Mouse (Mus musculus) liver, embryonic 14.5 days (tissue): Measurements from ENCODE around the gene Ldhd. TPM values are rescaled to one million over a fixed set of nuclear protein-coding genes. Genes with fewer than 3 reads are reported as not detected.

ENCODE experiments used
- ATAC-seq: fragments of 200-750 bp; cut with Nextera tagmentation; 2 replicates; pipeline ENCODE4 v1.8.0; 2017; ENCODE audit warnings: moderate number of reproducible peaks, mild to moderate bottlenecking, moderate library complexity; ENCODE audit not compliant: insufficient read depth
- DNase-seq, 3 experiments: peaks; one replicate each; pipeline ENCODE4 v3.0.0-alpha.2; 2012 to 2013; ENCODE audit warnings: low read depth in 3 of 3, low spot score in 3 of 3
- H3K27ac ChIP-seq: fragments of 300-500 bp; sonication (generic); 2 replicates; pipeline ENCODE4 v1.5.1; 2014; ENCODE audit warnings: moderate library complexity, mild to moderate bottlenecking, control low read depth, inconsistent platforms
- H3K27me3 ChIP-seq: fragments of 300-500 bp; sonication (generic); 2 replicates; pipeline ENCODE4 v1.6.1; 2014; ENCODE audit warnings: mild to moderate bottlenecking, low read length, moderate library complexity; ENCODE audit not compliant: control insufficient read depth, insufficient read depth
- H3K36me3 ChIP-seq: fragments of 300-500 bp; sonication (generic); replicated peaks from 2 replicates; pipeline ENCODE4 v1.6.1; 2014; ENCODE audit warnings: low read depth; ENCODE audit not compliant: control insufficient read depth, insufficient read depth
- H3K4me1 ChIP-seq, 2 experiments: fragments of 200-500 bp in 1 of 2; fragments of 300-500 bp in 1 of 2; sonication (generic) in 1 of 2; replicated peaks; 2 replicates each; pipeline ENCODE4 v1.6.1; 2012 to 2014; ENCODE audit warnings: antibody characterized with exemption in 1 of 2, inconsistent platforms in 1 of 2, low read length in 1 of 2; ENCODE audit not compliant: control insufficient read depth in 2 of 2, insufficient read depth in 2 of 2
- H3K4me2 ChIP-seq: fragments of 300-500 bp; sonication (generic); 2 replicates; pipeline ENCODE4 v1.6.1; 2014; ENCODE audit warnings: low read depth, mild to moderate bottlenecking, control low read depth, moderate library complexity
- H3K4me3 ChIP-seq, 2 experiments: fragments of 200-500 bp in 1 of 2; fragments of 300-500 bp in 1 of 2; sonication (generic) in 1 of 2; 2 replicates each; pipeline ENCODE4 v1.5.1; 2012 to 2014; ENCODE audit warnings: low read depth in 2 of 2, low read length in 2 of 2, mild to moderate bottlenecking in 2 of 2, control low read depth in 1 of 2, inconsistent platforms in 1 of 2, moderate library complexity in 1 of 2; ENCODE audit not compliant: insufficient read depth in 1 of 2
- H3K9ac ChIP-seq: fragments of 300-500 bp; sonication (generic); replicated peaks from 2 replicates; pipeline ENCODE4 v1.6.1; 2014; ENCODE audit warnings: mild to moderate bottlenecking, control low read depth, moderate library complexity
- H3K9me3 ChIP-seq: fragments of 300-500 bp; sonication (generic); 2 replicates; pipeline ENCODE4 v1.6.1; 2016; ENCODE audit warnings: low read length, mixed read lengths; ENCODE audit not compliant: control insufficient read depth
- CTCF ChIP-seq: IDR thresholded peaks from 2 replicates; pipeline ENCODE4 v1.5.1; 2016; ENCODE audit warnings: antibody characterized with exemption, low read depth, control low read depth
- EP300 ChIP-seq: IDR thresholded peaks from 2 replicates; pipeline ENCODE4 v1.6.1; 2016; ENCODE audit warnings: antibody characterized with exemption, low read depth
- WGBS: fragments of 180-500 bp; shearing (Covaris S2); extraction: QIAGEN DNeasy Blood & Tissue Kit; methylation state at CpG from one replicate; pipeline ENCODE4 v1.1.7; 2014; ENCODE audit not compliant: insufficient replicate concordance; 5-methylcytosine and 5-hydroxymethylcytosine counted together
- polyA plus RNA-seq, 2 experiments: library from polyadenylated mRNA; depleted of rRNA in 1 of 2; stranded (reverse) in 1 of 2; unstranded in 1 of 2; fragments of >200 nt; fragmentation: Nextera tagmentation in 1 of 2; extraction: Ambion mirVana in 1 of 2; gene quantifications; 2 replicates each; pipeline versions ENCODE4 v1.2.1 to v1.2.3; 2012 to 2014

Ldhd gene
- polyA plus RNA-seq, 2 experiments = 0.09 to 0.10 TPM

GRCm38 (mm10) chr8:111592390-111592910 is 37.7 kb downstream of the Ldhd start:
- Histone ChIP-seq H3K9ac (no peak overlapping the region), H3K4me2 (no peak overlapping the region), H3K27me3 (no peaks in the 10 kb centered on the region), H3K9me3 (no peaks in the 10 kb centered on the region), H3K4me1 (peaks cover 23 to 51% of the 10 kb centered on the region in 2 experiments), H3K4me3 (no peak overlapping the region), H3K27ac (no peak overlapping the region), H3K36me3 (no peaks in the 10 kb centered on the region)
- TF ChIP-seq EP300 = no peak
- no peak for TF ChIP-seq CTCF
- WGBS = 61% methylated on average over 7 of the region's 7 CpGs
- DNase-seq (no peak), ATAC-seq (no peak)

- Histone ChIP-seq H3K4me1 (peaks cover 17 to 50% of the 10 kb centered on the region in 2 experiments), H3K9me3 (no peaks in the 10 kb centered on the region), H3K27me3 (no peaks in the 10 kb centered on the region), H3K4me2 (no peak overlapping the region), H3K36me3 (no peaks in the 10 kb centered on the region), H3K4me3 (no peak overlapping the region), H3K27ac (no peak overlapping the region), H3K9ac (no peak overlapping the region)
- no peak for DNase-seq
- ATAC-seq = no peak
- TF ChIP-seq EP300 = no peak
- no peak for TF ChIP-seq CTCF
These were observed 39.0 kb downstream of the Ldhd start for GRCm38 (mm10) chr8:111591176-111591575.

- Histone ChIP-seq H3K4me2 (no peak overlapping the region), H3K27me3 (no peaks in the 10 kb centered on the region), H3K9me3 (no peaks in the 10 kb centered on the region), H3K9ac (no peak overlapping the region), H3K4me3 (no peak overlapping the region), H3K27ac (no peak overlapping the region), H3K36me3 (no peaks in the 10 kb centered on the region), H3K4me1 (peaks cover 13 to 40% of the 10 kb centered on the region in 2 experiments)
- 54% methylated on average over 3 of the region's 3 CpGs for WGBS
- TF ChIP-seq CTCF (no peak), EP300 (no peak)
- no peak for DNase-seq
- no peak for ATAC-seq
These were observed 40.0 kb downstream of the Ldhd start for GRCm38 (mm10) chr8:111590214-111590613.

GRCm38 (mm10) chr8:111588336-111588735 is 41.8 kb downstream of the Ldhd start:
- no peak for TF ChIP-seq CTCF
- no peak for TF ChIP-seq EP300
- WGBS = 67% methylated on average over 2 of the region's 2 CpGs
- H3K4me1 ChIP-seq = peaks cover 9 to 28% of the 10 kb centered on the region in 2 experiments
- no peaks in the 10 kb centered on the region for H3K9me3 ChIP-seq
- H3K4me3 ChIP-seq = no peak overlapping the region
- DNase-seq (no peak), ATAC-seq (no peak)
- H3K27ac ChIP-seq = no peak overlapping the region
- no peaks in the 10 kb centered on the region for H3K27me3 ChIP-seq
- no peak overlapping the region for H3K9ac ChIP-seq
- no peak overlapping the region for H3K4me2 ChIP-seq
- no peaks in the 10 kb centered on the region for H3K36me3 ChIP-seq

- Histone ChIP-seq H3K9ac (no peak overlapping the region), H3K4me1 (peaks cover 9 to 22% of the 10 kb centered on the region in 2 experiments), H3K9me3 (no peaks in the 10 kb centered on the region), H3K27me3 (no peaks in the 10 kb centered on the region), H3K36me3 (no peaks in the 10 kb centered on the region), H3K4me2 (peak overlapping the region; percentile 6; the same call in 1 of the 2 replicates), H3K4me3 (no peak overlapping the region), H3K27ac (peak overlapping the region; percentile 42)
- DNase-seq (peak; percentile 37 to 49 (median 38)), ATAC-seq (peak; percentile 85)
- TF ChIP-seq EP300 (peak; percentile 80), CTCF (no peak)
- 10% methylated on average over 1 of the region's 1 CpGs for WGBS
These were observed 42.6 kb downstream of the Ldhd start for GRCm38 (mm10) chr8:111587545-111588094.
